Mouse (Mus musculus) E14TG2a.4 (cell line): Measurements from ENCODE around the gene Serinc3.

ENCODE experiments used
- CTCF ChIP-seq: conservative IDR thresholded peaks from 2 replicates; pipeline ENCODE4 v1.5.1; 2014; ENCODE audit warnings: low read length
- POU5F1 ChIP-seq: IDR thresholded peaks from 2 replicates; pipeline ENCODE4 v1.6.1; 2014; ENCODE audit warnings: low read length, borderline replicate concordance

- no peak for TF ChIP-seq CTCF
- TF ChIP-seq POU5F1 = no peak
Observed at GRCm38 (mm10) chr2:163663930-163664329, 19.0 kb upstream of the Serinc3 start.
